Mouse (Mus musculus) R1 (cell line): ENCODE data around the gene Zfp143.
A peak's percentile ranks its signal among the peaks of the same experiment; 100 is the strongest.
"Not testable (repeated sequence)": the region's sequence is repeated elsewhere in the genome, so short reads cannot be mapped to it uniquely, and the experiment has no call there.

Experiments used
- DNase-seq: peaks from one replicate; pipeline ENCODE4 v3.0.0-alpha.2; 2018; ENCODE audit warnings: low read depth, low spot score

Zfp143 gene

GRCm38 (mm10) chr7:110061199-110061751 lies at the start of gene Zfp143:
Zfp143 (plus strand) TSS chr7:110061217.
- peak; percentile 100 for DNase-seq

GRCm38 (mm10) chr7:110011417-110011816 lies 49.6 kb upstream of the Zfp143 start:
- no peak for DNase-seq

- DNase-seq, result no peak
Observed at GRCm38 (mm10) chr7:110014272-110014671, 46.7 kb upstream of the Zfp143 start.

GRCm38 (mm10) chr7:110018117-110018630 lies 42.8 kb upstream of the Zfp143 start, which contains the start of gene Ipo7:
Ipo7 (plus strand) TSS chr7:110018274.
- DNase-seq, result peak; percentile 96

GRCm38 (mm10) chr7:110018631-110019482 lies 42.2 kb upstream of the Zfp143 start:
- DNase-seq, result peak; percentile 77

- DNase-seq, result no peak
Observed at GRCm38 (mm10) chr7:110023553-110023952, 37.5 kb upstream of the Zfp143 start.

GRCm38 (mm10) chr7:110026594-110026993 lies 34.4 kb upstream of the Zfp143 start:
- no peak for DNase-seq

- DNase-seq, result no peak
Observed at GRCm38 (mm10) chr7:110028826-110029225, 32.2 kb upstream of the Zfp143 start.

- DNase-seq, result no peak
Observed at GRCm38 (mm10) chr7:110030342-110030741, 30.7 kb upstream of the Zfp143 start.

GRCm38 (mm10) chr7:110057723-110058122 lies 3.3 kb upstream of the Zfp143 start:
- not testable (repeated sequence) for DNase-seq

GRCm38 (mm10) chr7:110059092-110059785 lies 1.8 kb upstream of the Zfp143 start:
- peak; percentile 71 for DNase-seq

- peak; percentile 23 for DNase-seq
Observed at GRCm38 (mm10) chr7:110060106-110060668, 830 bp upstream of the Zfp143 start.

GRCm38 (mm10) chr7:110060669-110061198 lies 283 bp upstream of the Zfp143 start:
- DNase-seq, result no peak

GRCm38 (mm10) chr7:110061752-110062273 lies 796 bp downstream of the Zfp143 start:
- peak; percentile 89 for DNase-seq

GRCm38 (mm10) chr7:110063731-110064130 lies 2.7 kb downstream of the Zfp143 start:
- peak; percentile 66 for DNase-seq

- DNase-seq, result no peak
Observed at GRCm38 (mm10) chr7:110069070-110069469, 8.1 kb downstream of the Zfp143 start.

- no peak for DNase-seq
Observed at GRCm38 (mm10) chr7:110078168-110078567, 17.2 kb downstream of the Zfp143 start.

- peak; percentile 87 for DNase-seq
Observed at GRCm38 (mm10) chr7:110083386-110084165, 22.6 kb downstream of the Zfp143 start.

GRCm38 (mm10) chr7:110085217-110085616 lies 24.2 kb downstream of the Zfp143 start:
- no peak for DNase-seq

GRCm38 (mm10) chr7:110087914-110088313 lies 26.9 kb downstream of the Zfp143 start:
- no peak for DNase-seq
